Mouse (Mus musculus): Measurements from ENCODE around the gene Mrgpra1. TPM values are rescaled to one million over a fixed set of nuclear protein-coding genes. Genes with fewer than 3 reads are reported as not detected.

The Mrgpra1 gene
- not detected in 2 replicates for polyA plus RNA-seq (2012; rRNA removed)

DNA sequence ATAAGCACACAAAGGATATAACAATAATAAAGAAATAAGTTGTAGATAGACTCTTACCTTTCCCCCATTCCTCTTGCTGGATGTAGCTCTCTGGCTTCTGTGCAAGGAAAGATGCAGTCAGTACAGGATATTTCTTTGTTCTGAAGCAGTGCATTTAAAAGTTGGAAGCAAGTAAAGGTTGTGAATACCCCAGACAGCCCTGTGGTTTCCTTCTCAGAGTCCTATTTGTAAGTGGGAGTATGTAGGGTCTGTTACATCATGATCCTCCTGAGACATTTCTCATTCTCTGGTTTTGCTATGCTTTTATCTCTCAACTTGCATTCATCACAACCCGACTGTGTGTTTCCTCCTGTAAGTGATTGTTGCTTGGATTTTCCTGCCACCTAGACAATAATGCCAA, at the start of gene Mrgpra1:
Gene Mrgpra1, minus strand, starts transcription at position 101 of the 400 bp plus-strand sequence.

Other genes starting within 250 kb of the Mrgpra1 start
- gene Ptpn5, start 220.6 kb downstream of the Mrgpra1 start, polyA plus RNA-seq (2012; rRNA removed): 1.0 and 1.3 TPM in 2 replicates
- not detected in 2 replicates for gene Mrgpra6, start 149.3 kb downstream of the Mrgpra1 start, polyA plus RNA-seq (2012; rRNA removed)
- gene Mrgpra9, start 101.4 kb downstream of the Mrgpra1 start, polyA plus RNA-seq (2012; rRNA removed): not detected in 2 replicates
- not detected in 2 replicates for gene Mrgpra2a, start 97.9 kb upstream of the Mrgpra1 start, polyA plus RNA-seq (2012; rRNA removed)
- not detected in 2 replicates for gene Mrgpra2b, start 174.6 kb upstream of the Mrgpra1 start, polyA plus RNA-seq (2012; rRNA removed)
- gene Mrgpra3, start 247.1 kb upstream of the Mrgpra1 start, polyA plus RNA-seq (2012; rRNA removed): not detected in 2 replicates